Mouse (Mus musculus) gastrocnemius, postnatal 14 days (tissue): ENCODE measurements around the gene Ube2b. TPM values are rescaled to one million over a fixed set of nuclear protein-coding genes. Genes with fewer than 3 reads are reported as not detected.
A peak's percentile ranks its signal among the peaks of the same experiment; 100 is the strongest.

ENCODE experiments used
- DNase-seq: peaks from one replicate; pipeline ENCODE4 v3.0.0; 2021; ENCODE audit warnings: mixed read lengths
- intact Hi-C: fragments of 180-260 bp; cut with DNase I; formaldehyde crosslinking; loops from one replicate; pipeline ENCODE4 v1.15.1; 2025; ENCODE audit warnings: low total_unique reads
- total RNA-seq, 2 experiments: library from RNA; stranded (reverse); gene quantifications; 2 replicates each; pipeline ENCODE4 v1.2.3; 2021

Gene Ube2b
- total RNA-seq, 2 experiments from 2014 or later: 248 to 274 TPM

DNA sequence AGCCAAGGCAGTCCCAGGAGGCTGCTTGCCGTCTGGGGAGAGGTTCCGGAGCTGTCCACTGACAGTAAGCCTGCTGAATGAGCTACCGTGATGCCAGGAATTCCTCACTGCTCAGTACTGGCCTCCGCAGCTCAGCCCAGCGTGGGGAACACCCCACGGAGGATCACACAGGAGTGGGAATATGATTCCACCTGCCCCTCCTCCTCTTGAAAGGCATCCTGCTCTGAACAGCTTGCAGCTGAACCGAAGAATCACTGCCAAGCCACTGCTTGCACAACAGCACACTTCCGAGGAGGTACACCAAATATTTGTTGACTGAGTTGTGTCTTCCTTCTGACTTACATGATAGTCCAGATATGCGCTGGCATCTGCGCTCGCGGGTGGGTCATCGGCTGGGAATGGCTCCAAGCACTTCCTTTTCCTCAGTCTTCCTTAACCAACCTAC, 60.0 kb downstream of the Ube2b start:
- peak; percentile 52 for DNase-seq

DNA sequence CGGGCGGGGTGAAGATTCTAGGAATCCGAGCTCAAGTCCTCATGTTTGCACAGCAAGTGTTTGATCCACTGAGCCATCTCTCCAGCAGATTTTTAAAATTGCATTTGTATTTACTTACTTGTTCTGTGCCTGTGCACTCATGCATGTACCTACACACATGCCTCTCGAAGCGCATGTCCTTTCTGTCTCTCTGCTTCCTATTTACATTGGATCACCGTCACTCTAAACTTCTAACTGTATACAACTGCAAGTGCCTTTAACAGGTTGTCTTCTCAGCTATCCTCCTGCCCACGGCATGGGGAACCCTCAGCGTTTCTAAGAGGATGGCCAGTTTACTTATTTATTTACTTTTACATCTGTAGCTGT, 61.0 kb downstream of the Ube2b start:
- DNase-seq: no peak
- intact Hi-C loops: no loop called here

More for the DNA sequence above, 60.0 kb downstream of the Ube2b start:
- intact Hi-C loops: no loop called here

- intact Hi-C loops: no loop called here
Observed at GRCm38 (mm10) chr11:51938817-51939589, 61.6 kb downstream of the Ube2b start.

GRCm38 (mm10) chr11:51937361-51937781, 63.2 kb downstream of the Ube2b start:
- intact Hi-C loops: no loop called here
- no peak for DNase-seq

More at GRCm38 (mm10) chr11:51938817-51939589, 61.6 kb downstream of the Ube2b start:
- DNase-seq: no peak

DNA sequence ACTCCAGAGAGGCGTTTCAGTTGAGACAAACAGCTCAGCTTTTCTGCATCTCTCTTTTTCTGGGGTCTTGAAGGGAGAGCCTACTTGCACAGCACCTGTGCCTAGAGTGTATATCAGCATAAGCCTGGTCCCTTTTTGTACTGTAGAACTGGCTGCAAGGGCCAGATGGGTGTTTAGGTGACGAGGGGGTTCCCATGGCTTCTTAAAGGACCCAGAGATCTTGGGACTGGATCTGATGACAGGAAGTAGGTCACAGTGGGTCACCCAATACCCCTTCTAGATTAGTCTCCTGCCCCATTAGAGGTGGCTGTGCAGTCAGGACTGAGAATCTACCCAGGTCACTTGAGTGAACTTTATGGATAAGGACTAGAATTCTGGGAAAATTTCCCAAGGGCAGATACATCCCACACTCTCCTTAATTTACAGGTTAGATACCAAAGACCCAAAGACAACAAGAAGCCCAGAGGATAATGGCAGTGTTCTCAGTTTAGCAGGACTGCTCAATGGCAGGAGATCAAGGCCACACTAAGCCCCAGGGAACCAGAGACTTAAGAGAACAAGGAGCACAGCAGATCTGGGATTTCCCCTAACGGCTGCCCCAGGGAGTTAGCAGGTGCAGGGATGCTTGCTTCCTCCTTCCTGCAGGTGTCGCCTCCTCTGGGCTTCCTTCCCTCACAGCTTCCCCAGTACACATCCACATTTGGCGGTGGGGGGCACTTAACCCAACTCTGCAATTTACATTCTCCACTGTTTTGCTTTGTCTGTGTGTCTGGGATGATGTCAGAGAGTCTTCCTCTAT, 64.7 kb downstream of the Ube2b start:
- no peak for DNase-seq
- intact Hi-C loops: no loop called here

Other genes with a start within 250 kb of the Ube2b start
- gene Sec24a, start 237.1 kb downstream of the Ube2b start, total RNA-seq: 10 to 100 TPM; 22.9 to 35.1 TPM
- 100 to 1,000 TPM; 212 to 254 TPM for gene Sar1b, start 237.1 kb downstream of the Ube2b start, total RNA-seq
- 1 to 10 TPM; 2.0 to 5.0 TPM for gene Jade2, start 143.1 kb downstream of the Ube2b start, total RNA-seq
- gene Cdkn2aipnl, start 33.1 kb downstream of the Ube2b start, total RNA-seq: 10 to 100 TPM; 14.8 to 16.2 TPM
- 1 to 10 TPM; 2.8 to 4.2 TPM for gene Cdkl3, start 3.5 kb upstream of the Ube2b start, total RNA-seq
- 10 to 100 TPM; 40.8 to 41.4 TPM for gene Ppp2ca, start 97.9 kb upstream of the Ube2b start, total RNA-seq
- gene Olfr1373, start 144.8 kb upstream of the Ube2b start, total RNA-seq: not detected
- gene Olfr1371, start 213.2 kb upstream of the Ube2b start, total RNA-seq: not detected
- 100 to 1,000 TPM; 244 to 247 TPM for gene Skp1a, start 231.2 kb upstream of the Ube2b start, total RNA-seq